Mouse (Mus musculus) MEL (cell line): ENCODE measurements at regions not wholly inside any gene's neighbourhood (a gene's known extent, or its start where the extent isn't known, plus 50 kb on each side); places are given as distances from the start of the nearest gene placed in this dataset.
A peak's percentile ranks its signal among the peaks of the same experiment; 100 is the strongest.

Experiments
- DNase-seq: peaks from one replicate; pipeline ENCODE4 v3.0.0; 2011; ENCODE audit warnings: low read depth, low spot score
- H3K27ac ChIP-seq: 2 replicates; pipeline ENCODE4 v1.5.1; 2012; ENCODE audit warnings: low read depth, mild to moderate bottlenecking, control low read depth, low read length, moderate library complexity; ENCODE audit not compliant: control insufficient read depth
- H3K27me3 ChIP-seq, 2 experiments: fragments of 150-350 bp in 1 of 2; sonication (generic) in 1 of 2; 2 replicates each; pipeline ENCODE4 v1.6.1; 2012; ENCODE audit warnings: low read length in 2 of 2, mild to moderate bottlenecking in 2 of 2, improper control_type of control experiment in 1 of 2, moderate library complexity in 1 of 2; ENCODE audit not compliant: insufficient read depth in 2 of 2, control insufficient read depth in 1 of 2
- H3K36me3 ChIP-seq, 2 experiments: 2 replicates each; pipeline ENCODE4 v1.6.1; 2012 to 2014; ENCODE audit warnings: low read length in 2 of 2, improper control_type of control experiment in 1 of 2, inconsistent platforms in 1 of 2, mild to moderate bottlenecking in 1 of 2; ENCODE audit not compliant: insufficient read depth in 2 of 2, control insufficient read depth in 1 of 2
- H3K4me1 ChIP-seq, 2 experiments: fragments of 150-350 bp in 1 of 2; sonication (generic) in 1 of 2; 2 replicates each; pipeline ENCODE4 v1.6.1; 2012; ENCODE audit warnings: low read length in 2 of 2, improper control_type of control experiment in 1 of 2, mild to moderate bottlenecking in 1 of 2; ENCODE audit not compliant: insufficient read depth in 2 of 2, control insufficient read depth in 1 of 2
- H3K4me3 ChIP-seq, 2 experiments: fragments of 150-350 bp in 1 of 2; sonication (generic) in 1 of 2; 2 replicates each; pipeline ENCODE4 v1.5.1; 2012; ENCODE audit warnings: low read depth in 2 of 2, low read length in 2 of 2, mild to moderate bottlenecking in 2 of 2, moderate library complexity in 2 of 2, control low read depth in 1 of 2, improper control_type of control experiment in 1 of 2; ENCODE audit not compliant: control insufficient read depth in 1 of 2, insufficient read depth in 1 of 2
- H3K79me2 ChIP-seq: 2 replicates; pipeline ENCODE4 v1.6.1; 2012; ENCODE audit warnings: mild to moderate bottlenecking, low read length, moderate library complexity; ENCODE audit not compliant: control insufficient read depth, poor library complexity, insufficient read depth
- H3K9ac ChIP-seq: 2 replicates; pipeline ENCODE4 v1.6.1; 2012; ENCODE audit warnings: low read depth, mild to moderate bottlenecking, control low read depth, low read length, moderate library complexity; ENCODE audit not compliant: control insufficient read depth, poor library complexity, severe bottlenecking
- H3K9me3 ChIP-seq: fragments of 150-350 bp; sonication (generic); replicated peaks from 2 replicates; pipeline ENCODE4 v1.6.1; 2012; ENCODE audit warnings: mild to moderate bottlenecking, low read length, improper control_type of control experiment, moderate library complexity; ENCODE audit not compliant: insufficient read depth
- GATA1 ChIP-seq: IDR thresholded peaks from 2 replicates; pipeline ENCODE4 v1.6.1; 2011; ENCODE audit warnings: low read depth, low read length, improper control_type of control experiment
- NELFE ChIP-seq: IDR thresholded peaks from 2 replicates; pipeline ENCODE4 v1.6.1; 2011; ENCODE audit warnings: low read depth, low read length, improper control_type of control experiment
- USF1 ChIP-seq: IDR thresholded peaks from 2 replicates; pipeline ENCODE4 v1.6.1; 2014; ENCODE audit warnings: low read depth, mild to moderate bottlenecking, inconsistent platforms, low read length, improper control_type of control experiment, moderate library complexity

GRCm38 (mm10) chr12:61470092-61470491 lies 52.9 kb upstream of the Lrfn5 start:
- no peak for DNase-seq
- Histone ChIP-seq H3K27me3 (no peaks in the 10 kb centered on the region), H3K27ac (no peak overlapping the region), H3K9ac (no peak overlapping the region), H3K36me3 (no peaks in the 10 kb centered on the region), H3K9me3 (no peaks in the 10 kb centered on the region)
- TF ChIP-seq GATA1 (no peak), NELFE (no peak), USF1 (peak; percentile 6; the same call in 1 of the 2 replicates)
- TF ChIP-seq, all 39 proteins: peak for 1
- Histone ChIP-seq H3K4me3 (no peak overlapping the region), H3K79me2 (no peaks in the 10 kb centered on the region), H3K4me1 (no peaks in the 10 kb centered on the region)
